Mouse (Mus musculus): ENCODE data around the gene Cpne5. TPM values are rescaled to one million over a fixed set of nuclear protein-coding genes. Genes with fewer than 3 reads are reported as not detected.

The Cpne5 gene
- total and polyA plus RNA-seq, 3 experiments: 0.19 to 1.0 TPM; not detected in 1

- TF ChIP-seq ETS1 (IDR thresholded peaks at IDR 0.05; ENCODE audit: low read depth, low read length) (no peak), USF2 (IDR thresholded peaks at IDR 0.05; ENCODE audit: borderline replicate concordance in 1 of 2, insufficient read depth in 1 of 2, low read depth in 1 of 2, low read length in 2 of 2) (no peak), TBP (IDR thresholded peaks at IDR 0.05; ENCODE audit: low read depth, low read length) (no peak), SMC3 (IDR thresholded peaks at IDR 0.05; ENCODE audit: low read depth, low read length) (no peak), NRF1 (IDR thresholded peaks at IDR 0.05; ENCODE audit: insufficient read depth, low read depth, low read length, poor library complexity, severe bottlenecking) (no peak), NELFE (IDR thresholded peaks at IDR 0.05; ENCODE audit: low read depth, low read length) (no peak)
Observed at GRCm38 (mm10) chr17:29269349-29269706, 31.4 kb upstream of the Cpne5 start (continued).

GRCm38 (mm10) chr17:29268682-29269348 lies 30.8 kb upstream of the Cpne5 start, which contains the start of gene BC004004:
BC004004 (plus strand) TSS chr17:29268788.
- no peaks in the 10 kb centered on the region for H3K9me3 ChIP-seq (replicated peaks; ENCODE audit: insufficient read depth, low read length)
- TF ChIP-seq GATA1 (IDR thresholded peaks at IDR 0.05; ENCODE audit: low read depth, low read length) (no peak), NRF1 (IDR thresholded peaks at IDR 0.05; ENCODE audit: insufficient read depth, low read depth, low read length, poor library complexity, severe bottlenecking) (0 out of 2 replicates have a peak, but pooled peaks have one; percentile 17), TAL1 (IDR thresholded peaks at IDR 0.05; ENCODE audit: low read length) (no peak), USF2 (IDR thresholded peaks at IDR 0.05; ENCODE audit: borderline replicate concordance in 1 of 2, insufficient read depth in 1 of 2, low read depth in 1 of 2, low read length in 2 of 2) (no peak), MAX (IDR thresholded peaks at IDR 0.05; ENCODE audit: low read length) (peak; percentile 72; the same call in 1 of the 2 replicates), ZMIZ1 (IDR thresholded peaks at IDR 0.05; ENCODE audit: low read depth, low read length) (peak; percentile 86), BHLHE40 (IDR thresholded peaks at IDR 0.05; ENCODE audit: borderline replicate concordance, low read depth, low read length) (no peak), MEF2A (IDR thresholded peaks at IDR 0.05; ENCODE audit: extremely low read depth, insufficient replicate concordance, low read depth, low read length, poor library complexity, severe bottlenecking) (no peak), ZC3H11A (IDR thresholded peaks at IDR 0.05; ENCODE audit: low read depth, low read length) (no peak), HCFC1 (IDR thresholded peaks at IDR 0.05; ENCODE audit: low read depth, low read length) (peak; percentile 96), ZNF384 (IDR thresholded peaks at IDR 0.05; ENCODE audit: low read depth, low read length) (no peak), NELFE (IDR thresholded peaks at IDR 0.05; ENCODE audit: low read depth, low read length) (peak; percentile 83), SIN3A (IDR thresholded peaks at IDR 0.05; ENCODE audit: low read length) (peak; percentile 91), GABPA (IDR thresholded peaks at IDR 0.05; ENCODE audit: low read depth, low read length) (no peak), MXI1 (IDR thresholded peaks at IDR 0.05; ENCODE audit: low read depth, low read length) (peak; percentile 92), MAFK (IDR thresholded peaks at IDR 0.05; ENCODE audit: borderline replicate concordance, low read depth, low read length) (no peak), CHD2 (IDR thresholded peaks at IDR 0.05; ENCODE audit: low read length) (peak; percentile 97), CTCF (IDR thresholded peaks at IDR 0.05 in 2 of 3, conservative IDR thresholded peaks at IDR 0.05 in 1 of 3; ENCODE audit: control insufficient read depth in 1 of 3, insufficient read depth in 1 of 3, low read depth in 2 of 3, low read length in 3 of 3, poor library complexity in 1 of 3, severe bottlenecking in 1 of 3) (peak; percentile 49 to 84 (median 71)), ELF1 (IDR thresholded peaks at IDR 0.05; ENCODE audit: low read depth, low read length) (peak; percentile 99), POLR2A (IDR thresholded peaks at IDR 0.05; ENCODE audit: control insufficient read depth in 1 of 2, insufficient read depth in 1 of 2, low read depth in 1 of 2, low read length in 2 of 2, poor library complexity in 1 of 2) (peak; percentile 91 to 93), POLR2AphosphoS2 (IDR thresholded peaks at IDR 0.05; ENCODE audit: low read length) (peak; percentile 72; the same call in 1 of the 2 replicates), USF1 (IDR thresholded peaks at IDR 0.05; ENCODE audit: low read depth, low read length) (no peak), TCF12 (IDR thresholded peaks at IDR 0.05; ENCODE audit: low read depth, low read length) (peak; percentile 65), KAT2A (conservative IDR thresholded peaks at IDR 0.05; ENCODE audit: low read depth, low read length) (peak; percentile 77), SMC3 (IDR thresholded peaks at IDR 0.05; ENCODE audit: low read depth, low read length) (peak; percentile 60), CHD1 (IDR thresholded peaks at IDR 0.05; ENCODE audit: low read depth, low read length) (no peak), POLR2AphosphoS5 (IDR thresholded peaks at IDR 0.05; ENCODE audit: borderline replicate concordance, low read depth, low read length) (0 out of 2 replicates have a peak, but pooled peaks have one; percentile 5), TBP (IDR thresholded peaks at IDR 0.05; ENCODE audit: low read depth, low read length) (peak; percentile 71), E2F4 (IDR thresholded peaks at IDR 0.05; ENCODE audit: borderline replicate concordance, low read depth, low read length) (no peak; the same call in 1 of the 2 replicates), EP300 (IDR thresholded peaks at IDR 0.05; ENCODE audit: low read depth in 1 of 2, low read length in 2 of 2) (peak in 1 of 2 experiments; percentile 12; a peak in 2 of 4 replicates), MAZ (IDR thresholded peaks at IDR 0.05; ENCODE audit: low read depth, low read length) (peak; percentile 90)

More at GRCm38 (mm10) chr17:29268682-29269348, 30.8 kb upstream of the Cpne5 start, which contains the start of gene BC004004:
- peaks cover 0 to 28% of the 10 kb centered on the region in 2 experiments; a peak in 2 of 4 replicates for H3K4me1 ChIP-seq (ENCODE audit: control insufficient read depth in 1 of 2, insufficient read depth in 2 of 2, low read length in 2 of 2)
- peak within 1 kb of the TSS; percentile 98 for H3K9ac ChIP-seq (ENCODE audit: control insufficient read depth, low read depth, low read length, poor library complexity, severe bottlenecking)
- DNase-seq (ENCODE audit: low read depth, low spot score): peak; percentile 98
- peaks cover 24% of the 10 kb centered on the region for H3K79me2 ChIP-seq (ENCODE audit: control insufficient read depth, insufficient read depth, low read length, poor library complexity)
- peak within 1 kb of the TSS; percentile 82 for H3K27ac ChIP-seq (ENCODE audit: control insufficient read depth, low read depth, low read length)
- H3K36me3 ChIP-seq (ENCODE audit: control insufficient read depth in 1 of 2, insufficient read depth in 2 of 2, low read length in 2 of 2): peaks cover 0 to 27% of the 10 kb centered on the region in 2 experiments; a peak in 2 of 4 replicates
- H3K4me3 ChIP-seq (ENCODE audit: control insufficient read depth in 1 of 2, insufficient read depth in 1 of 2, low read depth in 2 of 2, low read length in 2 of 2): peak within 1 kb of the TSS; percentile 94 to 97
- no peaks in the 10 kb centered on the region for H3K27me3 ChIP-seq (ENCODE audit: control insufficient read depth in 1 of 2, insufficient read depth in 2 of 2, low read length in 2 of 2)
